Mouse (Mus musculus) midbrain, postnatal 0 days (tissue): ENCODE measurements around the gene 4930415O20Rik. TPM values are rescaled to one million over a fixed set of nuclear protein-coding genes. Genes with fewer than 3 reads are reported as not detected.

Experiments used
- ATAC-seq: fragments of 200-750 bp; cut with Nextera tagmentation; 2 replicates; pipeline ENCODE4 v1.8.0; 2017; ENCODE audit warnings: moderate number of reproducible peaks, mild to moderate bottlenecking, moderate TSS enrichment, moderate library complexity; ENCODE audit not compliant: low FRiP score
- DNase-seq: peaks from one replicate; pipeline ENCODE4 v3.0.0-alpha.2; 2015; ENCODE audit warnings: low spot score
- H3K27ac ChIP-seq: fragments of 300-500 bp; sonication (generic); 2 replicates; pipeline ENCODE4 v1.5.1; 2014; ENCODE audit warnings: low read depth, mild to moderate bottlenecking, low read length, mixed read lengths
- H3K27me3 ChIP-seq: fragments of 300-500 bp; sonication (generic); 2 replicates; pipeline ENCODE4 v1.6.1; 2014; ENCODE audit warnings: low read length, control low read depth, mixed read lengths; ENCODE audit not compliant: insufficient read depth
- H3K36me3 ChIP-seq: fragments of 300-500 bp; sonication (generic); 2 replicates; pipeline ENCODE4 v1.6.1; 2014; ENCODE audit warnings: low read length, control low read depth, mixed read lengths; ENCODE audit not compliant: insufficient read depth
- H3K4me1 ChIP-seq: fragments of 300-500 bp; sonication (generic); 2 replicates; pipeline ENCODE4 v1.6.1; 2014; ENCODE audit warnings: mild to moderate bottlenecking, control low read depth, antibody characterized with exemption, low read length, mixed read lengths; ENCODE audit not compliant: insufficient read depth
- H3K4me2 ChIP-seq: fragments of 300-500 bp; sonication (generic); 2 replicates; pipeline ENCODE4 v1.6.1; 2014; ENCODE audit warnings: low read depth, mild to moderate bottlenecking, low read length, mixed read lengths; ENCODE audit not compliant: poor library complexity, severe bottlenecking
- H3K4me3 ChIP-seq: fragments of 300-500 bp; sonication (generic); 2 replicates; pipeline ENCODE4 v1.5.1; 2014; ENCODE audit warnings: low read depth, mild to moderate bottlenecking, low read length, moderate library complexity
- H3K9ac ChIP-seq: fragments of 300-500 bp; sonication (generic); replicated peaks from 2 replicates; pipeline ENCODE4 v1.6.1; 2014; ENCODE audit warnings: mild to moderate bottlenecking, low read length, moderate library complexity, mixed read lengths; ENCODE audit not compliant: poor library complexity, severe bottlenecking
- H3K9me3 ChIP-seq: fragments of 300-500 bp; sonication (generic); 2 replicates; pipeline ENCODE4 v1.6.1; 2016; ENCODE audit warnings: low read length, control low read depth
- CTCF ChIP-seq: IDR thresholded peaks from 2 replicates; pipeline ENCODE4 v1.5.1; 2016; ENCODE audit warnings: antibody characterized with exemption, mild to moderate bottlenecking
- WGBS: fragments of 180-500 bp; shearing (Covaris S2); extraction: QIAGEN DNeasy Blood & Tissue Kit; methylation state at CpG from one replicate; pipeline ENCODE4 v1.1.7; 2014; 5-methylcytosine and 5-hydroxymethylcytosine counted together
- polyA plus RNA-seq: library from polyadenylated mRNA; unstranded; fragments of >200 nt; fragmentation: Nextera tagmentation; extraction: Ambion mirVana; gene quantifications from 2 replicates; pipeline ENCODE4 v1.2.1, GENCODE M21; 2015
- total RNA-seq: library from RNA; depleted of rRNA; stranded (reverse); fragments of >200 nt; gene quantifications from 2 replicates; pipeline ENCODE4 v1.2.3, GENCODE M21; 2014

Gene 4930415O20Rik
- total and polyA plus RNA-seq, 2 experiments from 2014 or later = 0.31 to 0.82 TPM

- WGBS = 1% methylated on average over 18 of the region's 18 CpGs
- Histone ChIP-seq H3K4me2 (peak overlapping the region; percentile 88), H3K27ac (peak overlapping the region; percentile 98), H3K9me3 (no peaks in the 10 kb centered on the region), H3K9ac (peak overlapping the region; percentile 93), H3K4me1 (peaks cover 17% of the 10 kb centered on the region), H3K36me3 (no peaks in the 10 kb centered on the region), H3K4me3 (peak overlapping the region; percentile 68), H3K27me3 (no peaks in the 10 kb centered on the region)
- peak; percentile 93 for TF ChIP-seq CTCF
- ATAC-seq (peak; percentile 56), DNase-seq (peak; percentile 81)
Measured at GRCm38 (mm10) chr15:98631493-98631892, 60.7 kb downstream of the 4930415O20Rik start.

GRCm38 (mm10) chr15:98632107-98632744, 61.4 kb downstream of the 4930415O20Rik start:
- Histone ChIP-seq H3K9me3 (no peaks in the 10 kb centered on the region), H3K27me3 (no peaks in the 10 kb centered on the region), H3K4me2 (peak overlapping the region; percentile 88), H3K27ac (peak overlapping the region; percentile 98), H3K36me3 (no peaks in the 10 kb centered on the region), H3K9ac (peak overlapping the region; percentile 93), H3K4me1 (peaks cover 24% of the 10 kb centered on the region), H3K4me3 (peak overlapping the region; percentile 68)
- ATAC-seq (no peak; the same call in 1 of the 2 replicates), DNase-seq (peak; percentile 62)
- WGBS = under 1% methylated on average over 25 of the region's 25 CpGs
- no peak for TF ChIP-seq CTCF

GRCm38 (mm10) chr15:98632921-98633320, 62.1 kb downstream of the 4930415O20Rik start:
- DNase-seq = no peak
- H3K4me2 ChIP-seq = peak overlapping the region; percentile 88
- H3K27ac ChIP-seq = peak overlapping the region; percentile 98
- no peak for ATAC-seq
- no peaks in the 10 kb centered on the region for H3K9me3 ChIP-seq
- TF ChIP-seq CTCF = no peak
- H3K9ac ChIP-seq = peak overlapping the region; percentile 93
- H3K27me3 ChIP-seq = no peaks in the 10 kb centered on the region
- H3K4me3 ChIP-seq = peak overlapping the region; percentile 68
- H3K36me3 ChIP-seq = no peaks in the 10 kb centered on the region
- H3K4me1 ChIP-seq = peaks cover 25% of the 10 kb centered on the region
- WGBS = 2% methylated on average over 4 of the region's 4 CpGs

GRCm38 (mm10) chr15:98633822-98634470, 63.1 kb downstream of the 4930415O20Rik start:
- ATAC-seq (no peak), DNase-seq (peak; percentile 14)
- H3K4me3 ChIP-seq = peak overlapping the region; percentile 68
- H3K27ac ChIP-seq = peak overlapping the region; percentile 98
- TF ChIP-seq CTCF = no peak
- under 1% methylated on average over 25 of the region's 25 CpGs for WGBS
- peak overlapping the region; percentile 93 for H3K9ac ChIP-seq
- H3K4me1 ChIP-seq = peaks cover 17% of the 10 kb centered on the region
- no peaks in the 10 kb centered on the region for H3K36me3 ChIP-seq
- peak overlapping the region; percentile 88 for H3K4me2 ChIP-seq
- H3K27me3 ChIP-seq = no peaks in the 10 kb centered on the region
- H3K9me3 ChIP-seq = no peaks in the 10 kb centered on the region

- Histone ChIP-seq H3K9me3 (no peaks in the 10 kb centered on the region), H3K4me3 (peak overlapping the region; percentile 68), H3K27me3 (no peaks in the 10 kb centered on the region), H3K4me1 (peaks cover 17% of the 10 kb centered on the region), H3K27ac (peak overlapping the region; percentile 98), H3K4me2 (peak overlapping the region; percentile 88), H3K9ac (peak overlapping the region; percentile 93), H3K36me3 (peaks cover under 1% of the 10 kb centered on the region; the same call in 1 of the 2 replicates)
- no peak for TF ChIP-seq CTCF
- DNase-seq = peak; percentile 72
- ATAC-seq = peak; percentile 44
- 1% methylated on average over 47 of the region's 65 CpGs for WGBS
Measured at GRCm38 (mm10) chr15:98634541-98635081, 63.8 kb downstream of the 4930415O20Rik start.
